Mouse (Mus musculus): ENCODE results near the gene Ppp1r9b.
A peak's percentile ranks its signal among the peaks of the same experiment; 100 is the strongest.

Ppp1r9b gene

GRCm38 (mm10) chr11:94976199-94976598 is 14.6 kb upstream of the Ppp1r9b start, which contains the start of gene Sgca:
TSS of gene Sgca (minus strand) at chr11:94976327.
- no peak for DNase-seq (ENCODE audit: extremely low spot score, low read depth, low spot score)

GRCm38 (mm10) chr11:94978178-94978915 is 12.5 kb upstream of the Ppp1r9b start:
- no peak for DNase-seq (ENCODE audit: extremely low spot score, low read depth, low spot score)

- peak; percentile 90 for DNase-seq (ENCODE audit: extremely low spot score, low read depth, low spot score)
These were observed 11.9 kb upstream of the Ppp1r9b start for GRCm38 (mm10) chr11:94978947-94979346.

GRCm38 (mm10) chr11:94979462-94980179 is 11.2 kb upstream of the Ppp1r9b start:
- no peak for DNase-seq (ENCODE audit: extremely low spot score, low read depth, low spot score)

GRCm38 (mm10) chr11:94985140-94985539 is 5.7 kb upstream of the Ppp1r9b start:
- DNase-seq (ENCODE audit: extremely low spot score, low read depth, low spot score): no peak

- DNase-seq (ENCODE audit: extremely low spot score, low read depth, low spot score): no peak
These were observed 5.0 kb upstream of the Ppp1r9b start for GRCm38 (mm10) chr11:94985822-94986221.

GRCm38 (mm10) chr11:94986435-94986834 is 4.4 kb upstream of the Ppp1r9b start:
- no peak for DNase-seq (ENCODE audit: extremely low spot score, low read depth, low spot score)

GRCm38 (mm10) chr11:94987341-94987740 is 3.5 kb upstream of the Ppp1r9b start:
- no peak for DNase-seq (ENCODE audit: extremely low spot score, low read depth, low spot score)

- no peak for DNase-seq (ENCODE audit: extremely low spot score, low read depth, low spot score)
These were observed 3.0 kb upstream of the Ppp1r9b start for GRCm38 (mm10) chr11:94987851-94988250.

- DNase-seq (ENCODE audit: extremely low spot score, low read depth, low spot score): no peak
These were observed 1.9 kb upstream of the Ppp1r9b start for GRCm38 (mm10) chr11:94988780-94989561.

- DNase-seq (ENCODE audit: extremely low spot score, low read depth, low spot score): peak; percentile 92
These were observed 1.2 kb upstream of the Ppp1r9b start for GRCm38 (mm10) chr11:94989562-94990017.

GRCm38 (mm10) chr11:94990102-94990748 is 610 bp upstream of the Ppp1r9b start:
- no peak for DNase-seq (ENCODE audit: extremely low spot score, low read depth, low spot score)

- DNase-seq (ENCODE audit: extremely low spot score, low read depth, low spot score): no peak
These were observed 1.0 kb downstream of the Ppp1r9b start for GRCm38 (mm10) chr11:94991641-94992479.

GRCm38 (mm10) chr11:94992480-94992753 is 1.6 kb downstream of the Ppp1r9b start:
- no peak for DNase-seq (ENCODE audit: extremely low spot score, low read depth, low spot score)

GRCm38 (mm10) chr11:94992754-94993606 is 2.1 kb downstream of the Ppp1r9b start:
- no peak for DNase-seq (ENCODE audit: extremely low spot score, low read depth, low spot score)

- DNase-seq (ENCODE audit: extremely low spot score, low read depth, low spot score): no peak
These were observed 3.5 kb downstream of the Ppp1r9b start for GRCm38 (mm10) chr11:94994208-94994814.

- no peak for DNase-seq (ENCODE audit: extremely low spot score, low read depth, low spot score)
These were observed 4.3 kb downstream of the Ppp1r9b start for GRCm38 (mm10) chr11:94994947-94995772.

- DNase-seq (ENCODE audit: extremely low spot score, low read depth, low spot score): no peak
These were observed 5.3 kb downstream of the Ppp1r9b start for GRCm38 (mm10) chr11:94996101-94996500.

All from hindlimb bud, embryonic 11.5 days (tissue).